Mouse (Mus musculus): ENCODE data around the gene Prss35.

Gene Prss35

GRCm38 (mm10) chr9:86798686-86799085 is 55.2 kb downstream of the Prss35 start:
- no peak for DNase-seq (ENCODE audit: low spot score in 2 of 2)

- DNase-seq (ENCODE audit: low spot score in 2 of 2) = no peak
Measured at GRCm38 (mm10) chr9:86799099-86799498, 55.6 kb downstream of the Prss35 start.

- no peak for DNase-seq (ENCODE audit: low spot score in 2 of 2)
Measured at GRCm38 (mm10) chr9:86800600-86801163, 57.2 kb downstream of the Prss35 start.

All from spleen, postnatal 10 days (tissue).